Mouse (Mus musculus): ENCODE measurements around the gene Gm5767. TPM values are rescaled to one million over a fixed set of nuclear protein-coding genes. Genes with fewer than 3 reads are reported as not detected.

The Gm5767 gene
- polyA plus RNA-seq, 1 experiment from 2014 or later, result not detected

GRCm38 (mm10) chr16:8658764-8659163 lies 21.8 kb upstream of the Gm5767 start:
- H3K9me3 ChIP-seq (ENCODE audit: low read length), result no peaks in the 10 kb centered on the region
- WGBS (ENCODE audit: insufficient replicate concordance), result 91% methylated on average over 4 of the region's 4 CpGs
- ATAC-seq (0 out of 2 replicates have a peak, but pooled peaks have one; percentile 9), DNase-seq (no peak)
- H3K27ac ChIP-seq (ENCODE audit: low read depth), result no peak overlapping the region
- peaks cover 83% of the 10 kb centered on the region for H3K36me3 ChIP-seq (replicated peaks; ENCODE audit: insufficient read depth, low read length)
- no peaks in the 10 kb centered on the region for H3K27me3 ChIP-seq (ENCODE audit: insufficient read depth, low read length)
- peaks cover 5% of the 10 kb centered on the region; the same call in 1 of the 2 replicates for H3K4me1 ChIP-seq (ENCODE audit: insufficient read depth)
- H3K4me2 ChIP-seq (ENCODE audit: low read depth, low read length), result no peak overlapping the region
- H3K4me3 ChIP-seq (ENCODE audit: low read depth, low read length), result no peak overlapping the region
- no peak overlapping the region for H3K9ac ChIP-seq (replicated peaks)
- TF ChIP-seq CTCF (IDR thresholded peaks at IDR 0.05; ENCODE audit: low read depth) (no peak), EP300 (IDR thresholded peaks at IDR 0.05; ENCODE audit: low read depth) (no peak)

- peaks cover 76% of the 10 kb centered on the region for H3K36me3 ChIP-seq (replicated peaks; ENCODE audit: insufficient read depth, low read length)
- DNase-seq, result no peak
- no peak overlapping the region for H3K4me3 ChIP-seq (ENCODE audit: low read depth, low read length)
- no peak overlapping the region for H3K27ac ChIP-seq (ENCODE audit: low read depth)
- peaks cover 24% of the 10 kb centered on the region for H3K4me1 ChIP-seq (ENCODE audit: insufficient read depth)
- H3K27me3 ChIP-seq (ENCODE audit: insufficient read depth, low read length), result no peaks in the 10 kb centered on the region
- no peak overlapping the region for H3K4me2 ChIP-seq (ENCODE audit: low read depth, low read length)
- 55% methylated on average over 2 of the region's 2 CpGs for WGBS (ENCODE audit: insufficient replicate concordance)
- TF ChIP-seq CTCF (IDR thresholded peaks at IDR 0.05; ENCODE audit: low read depth), result no peak
- TF ChIP-seq EP300 (IDR thresholded peaks at IDR 0.05; ENCODE audit: low read depth), result no peak
- H3K9ac ChIP-seq (replicated peaks), result no peak overlapping the region
- H3K9me3 ChIP-seq (ENCODE audit: low read length), result no peaks in the 10 kb centered on the region
- 0 out of 2 replicates have a peak, but pooled peaks have one; percentile 4 for ATAC-seq
Observed at GRCm38 (mm10) chr16:8663022-8663421, 17.5 kb upstream of the Gm5767 start.

GRCm38 (mm10) chr16:8663606-8664539 lies 16.7 kb upstream of the Gm5767 start:
- H3K27me3 ChIP-seq (ENCODE audit: insufficient read depth, low read length), result no peaks in the 10 kb centered on the region
- WGBS (ENCODE audit: insufficient replicate concordance), result 85% methylated on average over 24 of the region's 24 CpGs
- peaks cover 69% of the 10 kb centered on the region for H3K36me3 ChIP-seq (replicated peaks; ENCODE audit: insufficient read depth, low read length)
- no peak for DNase-seq
- no peak for ATAC-seq
- H3K4me3 ChIP-seq (ENCODE audit: low read depth, low read length), result no peak overlapping the region
- peaks cover 31% of the 10 kb centered on the region for H3K4me1 ChIP-seq (ENCODE audit: insufficient read depth)
- TF ChIP-seq EP300 (IDR thresholded peaks at IDR 0.05; ENCODE audit: low read depth) (no peak), CTCF (IDR thresholded peaks at IDR 0.05; ENCODE audit: low read depth) (no peak)
- no peak overlapping the region for H3K9ac ChIP-seq (replicated peaks)
- no peak overlapping the region for H3K27ac ChIP-seq (ENCODE audit: low read depth)
- H3K9me3 ChIP-seq (ENCODE audit: low read length), result no peaks in the 10 kb centered on the region
- H3K4me2 ChIP-seq (ENCODE audit: low read depth, low read length), result no peak overlapping the region

GRCm38 (mm10) chr16:8665367-8665766 lies 15.2 kb upstream of the Gm5767 start:
- DNase-seq, result no peak
- H3K27ac ChIP-seq (ENCODE audit: low read depth), result no peak overlapping the region
- no peaks in the 10 kb centered on the region for H3K9me3 ChIP-seq (ENCODE audit: low read length)
- H3K4me2 ChIP-seq (ENCODE audit: low read depth, low read length), result no peak overlapping the region
- no peak overlapping the region for H3K4me3 ChIP-seq (ENCODE audit: low read depth, low read length)
- WGBS (ENCODE audit: insufficient replicate concordance), result 87% methylated on average over 5 of the region's 5 CpGs
- TF ChIP-seq EP300 (IDR thresholded peaks at IDR 0.05; ENCODE audit: low read depth) (no peak), CTCF (IDR thresholded peaks at IDR 0.05; ENCODE audit: low read depth) (no peak)
- H3K4me1 ChIP-seq (ENCODE audit: insufficient read depth), result peaks cover 46% of the 10 kb centered on the region
- peaks cover 60% of the 10 kb centered on the region for H3K36me3 ChIP-seq (replicated peaks; ENCODE audit: insufficient read depth, low read length)
- no peak overlapping the region; the same call in 1 of the 2 replicates for H3K9ac ChIP-seq (replicated peaks)
- ATAC-seq, result no peak
- no peaks in the 10 kb centered on the region for H3K27me3 ChIP-seq (ENCODE audit: insufficient read depth, low read length)

GRCm38 (mm10) chr16:8666452-8666851 lies 14.1 kb upstream of the Gm5767 start:
- Histone ChIP-seq H3K27me3 (ENCODE audit: insufficient read depth, low read length) (no peaks in the 10 kb centered on the region), H3K27ac (ENCODE audit: low read depth) (peak overlapping the region; percentile 77; the same call in 1 of the 2 replicates), H3K4me3 (ENCODE audit: low read depth, low read length) (no peak overlapping the region), H3K36me3 (replicated peaks; ENCODE audit: insufficient read depth, low read length) (peaks cover 51% of the 10 kb centered on the region), H3K4me1 (ENCODE audit: insufficient read depth) (peaks cover 50% of the 10 kb centered on the region), H3K9me3 (ENCODE audit: low read length) (no peaks in the 10 kb centered on the region), H3K4me2 (ENCODE audit: low read depth, low read length) (0 out of 2 replicates have a peak overlapping the region, but pooled peaks have one; percentile 23), H3K9ac (replicated peaks) (no peak overlapping the region; the same call in 1 of the 2 replicates)
- 15% methylated on average over 2 of the region's 2 CpGs for WGBS (ENCODE audit: insufficient replicate concordance)
- TF ChIP-seq CTCF (IDR thresholded peaks at IDR 0.05; ENCODE audit: low read depth) (no peak), EP300 (IDR thresholded peaks at IDR 0.05; ENCODE audit: low read depth) (no peak)
- no peak for DNase-seq
- 0 out of 2 replicates have a peak, but pooled peaks have one; percentile 10 for ATAC-seq

- H3K27me3 ChIP-seq (ENCODE audit: insufficient read depth, low read length), result no peaks in the 10 kb centered on the region
- H3K36me3 ChIP-seq (replicated peaks; ENCODE audit: insufficient read depth, low read length), result peaks cover 43% of the 10 kb centered on the region
- no peak for ATAC-seq
- peak overlapping the region; percentile 28; the same call in 1 of the 2 replicates for H3K9ac ChIP-seq (replicated peaks)
- DNase-seq, result peak; percentile 65
- H3K4me3 ChIP-seq (ENCODE audit: low read depth, low read length), result peak overlapping the region; percentile 5; the same call in 1 of the 2 replicates
- H3K27ac ChIP-seq (ENCODE audit: low read depth), result peak overlapping the region; percentile 77
- whole genome bisulfite sequencing (ENCODE audit: insufficient replicate concordance), result 52% methylated on average over 7 of the region's 7 CpGs
- peak overlapping the region; percentile 51 for H3K4me2 ChIP-seq (ENCODE audit: low read depth, low read length)
- TF ChIP-seq EP300 (IDR thresholded peaks at IDR 0.05; ENCODE audit: low read depth) (no peak), CTCF (IDR thresholded peaks at IDR 0.05; ENCODE audit: low read depth) (no peak)
- H3K4me1 ChIP-seq (ENCODE audit: insufficient read depth), result peaks cover 50% of the 10 kb centered on the region
- no peaks in the 10 kb centered on the region for H3K9me3 ChIP-seq (ENCODE audit: low read length)
Observed at GRCm38 (mm10) chr16:8667261-8667660, 13.3 kb upstream of the Gm5767 start.

Data from liver, postnatal 0 days (tissue).